Mouse (Mus musculus): ENCODE measurements around the gene 1810049J17Rik. TPM values are rescaled to one million over a fixed set of nuclear protein-coding genes. Genes with fewer than 3 reads are reported as not detected.
A peak's percentile ranks its signal among the peaks of the same experiment; 100 is the strongest.
"Not testable (repeated sequence)": the region's sequence is repeated elsewhere in the genome, so short reads cannot be mapped to it uniquely, and the experiment has no call there.

Gene 1810049J17Rik
- not detected in 2 replicates for total RNA-seq (2015; ENCODE audit: low replicate concordance)
- not detected in 2 replicates for total RNA-seq (2017; ENCODE audit: low replicate concordance)

GRCm38 (mm10) chr15:12321788-12322621 lies at the start of gene 1810049J17Rik:
1810049J17Rik (minus strand) TSS chr15:12321899.
- ATAC-seq (replicated peaks; ENCODE audit: low FRiP score, poor library complexity, severe bottlenecking) = peak; percentile 32

- peak; percentile 55; the same call in 1 of the 2 replicates for ATAC-seq (replicated peaks; ENCODE audit: low FRiP score, poor library complexity, severe bottlenecking)
Measured at GRCm38 (mm10) chr15:12371183-12371582, 49.5 kb upstream of the 1810049J17Rik start.

DNA sequence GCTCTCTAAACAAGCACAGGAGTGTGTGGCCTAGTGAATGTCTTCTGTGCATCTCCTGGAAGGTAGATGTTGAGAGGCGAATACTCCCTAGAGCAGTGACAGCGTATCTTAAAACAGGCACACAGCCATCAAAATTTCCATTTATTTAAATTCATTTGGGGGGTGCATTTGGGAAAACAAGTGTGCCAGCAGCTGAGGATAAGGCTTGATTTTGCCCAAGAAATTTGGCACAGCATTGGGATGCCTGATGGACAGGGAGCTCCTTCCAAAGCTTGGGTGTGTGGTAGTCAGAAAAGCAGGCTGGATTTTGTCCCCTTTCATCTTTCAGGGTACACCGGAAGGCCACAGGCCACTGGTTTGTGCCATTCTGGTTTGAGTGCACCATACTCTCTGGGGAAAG lies 48.4 kb upstream of the 1810049J17Rik start:
- no peak for ATAC-seq (replicated peaks; ENCODE audit: low FRiP score, poor library complexity, severe bottlenecking)

- no peak for ATAC-seq (replicated peaks; ENCODE audit: low FRiP score, poor library complexity, severe bottlenecking)
Measured at GRCm38 (mm10) chr15:12368850-12369249, 47.2 kb upstream of the 1810049J17Rik start.

- no peak for ATAC-seq (replicated peaks; ENCODE audit: low FRiP score, poor library complexity, severe bottlenecking)
Measured at GRCm38 (mm10) chr15:12368357-12368756, 46.7 kb upstream of the 1810049J17Rik start.

DNA sequence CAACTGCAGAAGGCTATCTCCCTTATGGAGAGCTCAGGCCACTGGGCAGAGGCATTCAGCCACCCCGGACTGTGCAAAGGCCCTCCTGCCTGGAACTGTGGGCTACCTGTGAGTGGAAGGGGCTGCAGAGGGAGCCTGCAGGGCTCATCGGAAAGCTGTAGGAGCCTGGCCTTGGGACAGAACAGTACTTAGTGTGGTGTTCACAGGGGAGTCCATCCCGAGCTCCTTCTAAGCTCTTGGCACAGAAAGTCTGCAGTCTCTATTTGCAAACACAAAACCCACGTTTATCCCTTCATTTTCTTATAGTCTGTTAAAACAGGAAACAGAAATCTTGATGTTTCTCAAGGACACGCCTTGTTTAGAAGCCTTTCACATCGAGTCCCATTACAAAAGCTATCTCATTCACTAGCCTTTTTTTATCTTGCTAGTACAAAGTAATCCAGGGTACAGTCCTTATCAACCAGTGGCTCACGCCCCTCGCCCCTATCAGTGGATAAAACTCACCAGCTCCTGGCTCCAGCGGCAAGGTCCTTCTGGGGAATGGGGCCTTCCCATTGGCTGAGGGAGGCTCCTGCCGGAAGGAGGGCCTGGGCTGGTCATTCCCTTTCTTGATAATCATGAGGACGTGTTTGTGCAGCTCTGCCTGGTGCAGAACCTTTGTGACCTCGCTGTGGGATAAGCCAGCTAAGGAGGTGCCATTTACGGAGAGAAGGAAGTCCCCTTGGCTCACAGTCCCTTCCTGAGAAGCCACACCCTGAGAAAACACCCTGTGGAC lies 45.8 kb upstream of the 1810049J17Rik start:
- peak; percentile 66 for ATAC-seq (replicated peaks; ENCODE audit: low FRiP score, poor library complexity, severe bottlenecking)

DNA sequence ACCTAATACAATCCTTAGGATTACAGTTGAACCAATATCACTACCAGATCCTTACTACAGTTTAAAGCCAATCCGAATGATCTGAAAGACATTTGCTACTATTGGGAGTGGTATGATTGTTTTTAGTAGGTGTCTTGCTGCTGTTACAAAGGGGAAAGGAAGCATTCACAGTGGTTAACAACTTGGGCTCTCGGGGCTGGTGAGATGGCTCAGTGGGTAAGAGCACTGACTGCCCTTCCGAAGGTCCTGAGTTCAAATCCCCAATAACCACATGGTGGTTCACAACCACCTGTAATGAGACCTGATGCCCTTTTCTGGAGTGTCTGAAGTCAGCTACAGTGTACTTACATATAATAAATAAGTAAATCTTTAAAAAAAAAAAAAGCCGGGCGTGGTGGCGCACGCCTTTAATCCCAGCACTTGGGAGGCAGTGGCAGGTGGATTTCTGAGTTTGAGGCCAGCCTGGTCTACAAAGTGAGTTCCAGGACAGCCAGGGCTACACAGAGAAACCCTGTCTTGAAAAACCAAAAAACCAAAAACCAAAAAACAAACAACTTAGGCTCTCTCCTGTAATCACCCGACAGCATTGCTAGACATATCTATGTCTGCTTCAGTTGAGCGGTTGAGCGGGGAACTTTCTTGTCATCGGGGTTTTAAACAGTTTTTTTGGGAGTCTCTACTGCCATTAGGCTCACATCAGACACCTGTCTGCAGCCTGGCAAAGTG lies 45.0 kb upstream of the 1810049J17Rik start:
- ATAC-seq (replicated peaks; ENCODE audit: low FRiP score, poor library complexity, severe bottlenecking) = not testable (repeated sequence)

DNA sequence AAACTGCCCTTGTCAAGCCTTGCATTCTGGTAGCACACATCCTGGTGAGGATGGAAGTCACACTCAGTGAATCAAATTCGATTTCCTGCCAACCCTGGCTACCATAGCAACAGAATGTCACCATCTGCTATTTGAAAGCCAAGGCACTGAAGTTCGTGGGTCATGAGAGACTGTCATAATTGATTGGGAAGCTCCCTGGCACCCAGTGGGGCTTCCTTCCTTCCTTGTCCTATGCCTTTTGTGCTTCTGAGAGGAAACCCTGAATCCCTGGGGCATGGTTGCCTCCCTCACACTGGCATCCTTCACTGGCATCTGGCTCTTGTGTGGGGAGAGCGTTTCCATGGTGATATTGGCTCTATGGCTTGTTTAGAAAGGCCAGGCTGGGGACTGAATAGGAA lies 44.4 kb upstream of the 1810049J17Rik start:
- no peak for ATAC-seq (replicated peaks; ENCODE audit: low FRiP score, poor library complexity, severe bottlenecking)

GRCm38 (mm10) chr15:12365416-12366071 lies 43.8 kb upstream of the 1810049J17Rik start:
- no peak for ATAC-seq (replicated peaks; ENCODE audit: low FRiP score, poor library complexity, severe bottlenecking)

DNA sequence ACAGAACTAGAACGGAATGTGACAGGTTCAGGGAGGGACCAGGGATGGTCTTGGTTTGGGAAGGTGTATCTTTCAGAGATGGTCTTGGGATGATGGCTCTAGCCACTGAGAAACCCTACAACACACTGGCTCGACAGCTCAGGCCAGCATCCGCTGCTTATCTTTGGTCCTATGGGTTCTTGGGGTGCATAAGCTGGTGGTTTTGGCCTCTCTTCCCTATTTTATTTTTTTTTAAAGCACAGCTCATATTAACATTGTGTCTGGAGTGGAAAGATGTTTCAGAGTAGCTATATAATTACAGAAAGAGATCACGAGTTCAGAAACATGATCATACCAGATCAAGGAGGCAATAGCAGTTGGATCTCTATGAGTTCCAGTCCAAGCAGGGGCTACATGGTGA lies 42.4 kb upstream of the 1810049J17Rik start:
- ATAC-seq (replicated peaks; ENCODE audit: low FRiP score, poor library complexity, severe bottlenecking) = no peak

GRCm38 (mm10) chr15:12362701-12363040 lies 41.0 kb upstream of the 1810049J17Rik start:
- ATAC-seq (replicated peaks; ENCODE audit: low FRiP score, poor library complexity, severe bottlenecking) = no peak

DNA sequence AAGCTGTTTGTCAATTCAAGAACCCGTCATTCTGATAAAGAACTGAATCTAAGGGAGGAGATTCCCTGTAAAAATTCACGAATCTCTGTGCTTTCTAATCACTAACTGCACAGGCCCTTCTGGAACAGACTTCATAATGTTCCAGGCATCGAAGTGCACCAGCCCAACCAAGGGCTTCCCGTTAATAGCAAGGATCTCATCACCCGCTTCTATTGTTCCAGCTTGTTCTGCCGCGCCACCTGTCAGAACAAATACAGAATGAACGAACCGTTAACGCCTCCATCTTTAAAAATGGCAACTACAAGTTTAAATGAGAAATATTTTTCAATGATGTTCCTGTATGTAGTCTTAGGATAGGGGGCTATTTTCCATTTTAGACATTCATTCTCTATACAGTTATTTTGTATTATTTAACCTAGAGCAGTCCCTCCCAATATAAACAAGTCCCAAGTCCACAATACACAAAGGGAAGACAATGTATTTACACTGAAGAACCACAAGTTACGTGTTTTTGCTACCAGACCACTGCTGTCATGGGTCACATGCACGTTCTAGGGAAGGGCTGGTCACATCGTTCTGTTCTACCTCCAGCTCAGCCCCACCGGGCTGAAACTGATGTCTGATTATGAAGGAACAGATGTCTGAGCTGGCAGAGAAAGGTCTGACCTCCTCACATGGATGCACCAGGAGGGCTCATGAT lies 40.5 kb upstream of the 1810049J17Rik start:
- no peak for ATAC-seq (replicated peaks; ENCODE audit: low FRiP score, poor library complexity, severe bottlenecking)

DNA sequence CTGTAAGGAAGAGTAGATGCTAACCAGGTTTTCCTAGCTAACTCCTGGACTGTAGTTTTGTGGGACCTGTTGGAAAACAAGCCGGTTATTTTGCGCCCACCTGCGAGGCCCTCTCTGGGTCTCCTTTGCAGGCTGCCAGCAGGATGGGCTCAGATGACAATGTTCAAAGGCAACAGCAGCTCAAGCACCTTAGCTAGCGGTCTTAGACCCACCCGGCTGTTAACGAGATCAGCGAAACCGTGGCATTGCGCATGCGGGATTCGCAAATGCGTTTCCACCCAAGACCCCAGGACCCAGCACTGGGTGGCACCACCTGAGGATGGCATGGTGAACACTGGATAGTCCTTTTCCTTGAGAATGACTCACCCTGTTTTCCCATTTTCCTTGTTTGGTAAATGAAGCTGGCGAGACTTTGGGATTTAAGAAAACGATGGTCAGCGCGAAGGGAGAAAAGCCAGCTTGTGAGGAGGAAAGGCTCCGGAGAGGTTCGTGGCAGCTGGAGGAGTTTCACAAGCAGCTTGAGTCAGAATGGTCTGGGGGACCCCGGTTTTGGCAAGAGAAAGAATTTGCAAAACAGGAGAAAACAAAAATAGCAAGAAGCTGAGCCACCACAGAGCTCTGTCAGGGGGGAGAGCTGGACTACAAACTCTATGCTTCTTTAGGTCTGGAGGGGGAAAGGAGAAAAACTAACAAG lies 39.0 kb upstream of the 1810049J17Rik start:
- ATAC-seq (replicated peaks; ENCODE audit: low FRiP score, poor library complexity, severe bottlenecking) = no peak

- ATAC-seq (replicated peaks; ENCODE audit: low FRiP score, poor library complexity, severe bottlenecking) = no peak
Measured at GRCm38 (mm10) chr15:12358384-12358783, 36.7 kb upstream of the 1810049J17Rik start.

GRCm38 (mm10) chr15:12357459-12357858 lies 35.8 kb upstream of the 1810049J17Rik start:
- ATAC-seq (replicated peaks; ENCODE audit: low FRiP score, poor library complexity, severe bottlenecking) = no peak

- no peak for ATAC-seq (replicated peaks; ENCODE audit: low FRiP score, poor library complexity, severe bottlenecking)
Measured at GRCm38 (mm10) chr15:12355907-12356306, 34.2 kb upstream of the 1810049J17Rik start.

DNA sequence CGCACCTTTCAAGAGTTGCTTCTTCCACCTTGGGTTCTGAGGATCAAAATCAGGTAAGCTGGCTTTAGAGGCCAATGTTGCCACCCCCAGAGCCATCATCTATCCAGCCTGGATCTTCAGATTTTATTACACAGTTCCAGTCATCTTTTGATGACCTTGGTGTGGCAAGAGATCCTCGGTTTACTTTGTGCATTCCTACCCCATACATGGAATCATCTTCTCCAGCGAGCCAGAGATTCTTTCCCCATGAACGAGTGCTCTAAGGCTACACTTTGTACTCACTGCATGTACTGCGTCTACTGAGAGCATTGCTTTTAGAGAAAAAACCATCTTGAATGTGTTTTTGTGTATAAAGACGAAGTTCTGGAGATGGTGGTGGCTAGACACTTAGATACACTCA lies 33.6 kb upstream of the 1810049J17Rik start:
- ATAC-seq (replicated peaks; ENCODE audit: low FRiP score, poor library complexity, severe bottlenecking) = no peak

DNA sequence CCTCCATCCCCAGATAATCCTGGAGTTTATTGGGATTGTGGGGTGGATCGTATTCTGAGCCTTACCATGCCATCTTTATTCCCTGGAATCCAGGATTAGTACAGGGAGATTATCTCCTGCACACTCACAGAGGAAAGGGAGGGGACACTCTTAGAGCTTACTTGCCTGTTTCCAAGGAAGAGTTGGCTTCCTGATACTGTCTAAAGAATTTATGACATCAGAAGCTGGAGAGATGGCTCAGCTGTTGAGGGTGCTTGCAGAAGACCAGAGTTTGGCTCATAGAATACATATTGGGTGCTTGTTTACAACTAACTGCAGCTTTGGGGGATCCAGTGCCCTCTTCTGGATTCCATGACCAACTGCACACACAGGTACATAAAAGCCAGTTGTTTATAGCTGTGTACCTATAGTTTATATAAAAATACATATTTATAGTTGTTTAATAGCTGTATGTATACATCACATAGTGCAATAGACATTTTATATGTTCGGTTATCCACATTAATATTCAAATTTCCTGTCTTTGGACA lies 32.6 kb upstream of the 1810049J17Rik start:
- 0 out of 2 replicates have a peak, but pooled peaks have one; percentile 68 for ATAC-seq (replicated peaks; ENCODE audit: low FRiP score, poor library complexity, severe bottlenecking)
